Mouse (Mus musculus) thymus, postnatal 10 days (tissue): ENCODE data around the gene B4galt3.
"Not testable (repeated sequence)": the region's sequence is repeated elsewhere in the genome, so short reads cannot be mapped to it uniquely, and the experiment has no call there.

Source experiments
- DNase-seq, 2 experiments: peaks; one replicate each; pipeline ENCODE4 v3.0.0; 2021; ENCODE audit warnings: low spot score in 2 of 2

B4galt3 gene

GRCm38 (mm10) chr1:171240911-171241310 is 29.2 kb upstream of the B4galt3 start:
- no peak for DNase-seq

- not testable (repeated sequence) for DNase-seq
Observed at GRCm38 (mm10) chr1:171241952-171242351, 28.2 kb upstream of the B4galt3 start.

- no peak for DNase-seq
Observed at GRCm38 (mm10) chr1:171245353-171245752, 24.8 kb upstream of the B4galt3 start.

- DNase-seq = peak; percentile 95 to 98
Observed at GRCm38 (mm10) chr1:171246709-171247452, 23.2 kb upstream of the B4galt3 start.

- peak in 1 of 2 experiments; percentile 36 for DNase-seq
Observed at GRCm38 (mm10) chr1:171247453-171247841, 22.7 kb upstream of the B4galt3 start.

GRCm38 (mm10) chr1:171247916-171248315 is 22.2 kb upstream of the B4galt3 start:
- no peak for DNase-seq

GRCm38 (mm10) chr1:171248386-171249226 is 21.5 kb upstream of the B4galt3 start:
- no peak for DNase-seq

- DNase-seq = no peak
Observed at GRCm38 (mm10) chr1:171249913-171250600, 20.1 kb upstream of the B4galt3 start, which contains the start of gene Adamts4. Adamts4 (plus strand) TSS chr1:171250421.

- no peak for DNase-seq
Observed at GRCm38 (mm10) chr1:171250680-171251593, 19.2 kb upstream of the B4galt3 start, which contains the start of gene Ndufs2. Ndufs2 (minus strand) TSS chr1:171251388.

- no peak for DNase-seq
Observed at GRCm38 (mm10) chr1:171251594-171252324, 18.4 kb upstream of the B4galt3 start.

GRCm38 (mm10) chr1:171252415-171252814 is 17.7 kb upstream of the B4galt3 start:
- no peak for DNase-seq

- no peak for DNase-seq
Observed at GRCm38 (mm10) chr1:171256095-171256818, 13.9 kb upstream of the B4galt3 start.

GRCm38 (mm10) chr1:171256937-171257548 is 13.1 kb upstream of the B4galt3 start:
- peak in 1 of 2 experiments; percentile 66 for DNase-seq

GRCm38 (mm10) chr1:171257781-171258180 is 12.3 kb upstream of the B4galt3 start:
- no peak for DNase-seq

GRCm38 (mm10) chr1:171258921-171259320 is 11.2 kb upstream of the B4galt3 start:
- DNase-seq = no peak

- no peak for DNase-seq
Observed at GRCm38 (mm10) chr1:171260316-171260715, 9.8 kb upstream of the B4galt3 start.

- DNase-seq = no peak
Observed at GRCm38 (mm10) chr1:171262594-171263130, 7.5 kb upstream of the B4galt3 start.

GRCm38 (mm10) chr1:171263185-171263611 is 6.9 kb upstream of the B4galt3 start:
- DNase-seq = no peak
